Mouse (Mus musculus): ENCODE data around the gene Ptms.

Ptms gene

DNA sequence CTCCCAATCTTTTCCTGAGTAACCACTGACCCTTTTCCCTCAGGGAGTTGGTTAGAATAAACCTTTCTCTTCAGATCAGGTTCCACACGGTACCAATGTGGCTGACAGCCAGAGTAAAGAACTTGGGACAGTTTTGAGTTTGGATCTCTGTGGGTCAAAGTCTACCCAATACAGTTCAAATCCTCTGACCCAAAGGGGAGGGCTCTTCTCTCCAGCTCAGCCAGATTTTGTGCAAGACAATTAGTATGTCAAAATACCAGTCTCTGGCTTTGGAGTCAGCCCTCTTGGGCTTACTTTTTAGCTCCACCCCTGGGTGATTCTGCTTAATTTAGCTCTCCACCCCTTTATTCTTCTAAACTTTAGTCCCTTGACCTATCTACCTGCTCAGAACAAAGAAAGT lies 10.3 kb upstream of the Ptms start:
- DNase-seq (ENCODE audit: low spot score in 2 of 2), result no peak

GRCm38 (mm10) chr6:124925941-124926340 lies 6.0 kb upstream of the Ptms start:
- no peak for DNase-seq (ENCODE audit: low spot score in 2 of 2)

DNA sequence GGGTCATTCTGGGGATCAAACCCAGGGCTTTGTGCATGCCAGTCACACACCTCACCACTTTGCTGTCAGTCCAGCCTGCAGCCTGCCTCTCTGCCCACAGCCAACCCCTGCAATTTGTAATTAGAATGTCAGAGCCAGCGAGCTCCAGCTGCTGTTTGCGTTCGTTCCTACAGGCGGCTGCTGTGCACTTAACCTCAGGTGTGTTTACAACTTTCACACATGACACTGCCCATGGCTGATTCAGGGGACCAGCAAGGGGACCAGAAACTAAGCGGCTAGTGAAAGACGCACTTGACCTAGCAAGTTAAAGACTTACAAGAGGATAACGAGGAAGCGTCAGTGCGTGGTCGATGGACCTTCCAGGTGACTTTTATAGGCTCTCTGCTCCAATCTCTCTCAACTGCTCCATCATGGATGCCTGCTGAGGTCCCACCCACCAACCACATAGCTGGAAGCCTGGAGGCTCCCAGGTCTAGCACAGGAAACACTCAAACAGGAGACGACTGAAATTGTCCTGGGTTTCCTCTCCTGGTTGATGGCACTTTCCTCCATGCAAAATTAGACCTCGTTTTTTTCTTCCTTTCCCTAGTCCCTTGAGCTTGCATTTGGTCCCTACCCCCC lies 5.4 kb upstream of the Ptms start:
- DNase-seq (ENCODE audit: low spot score in 2 of 2), result no peak

DNA sequence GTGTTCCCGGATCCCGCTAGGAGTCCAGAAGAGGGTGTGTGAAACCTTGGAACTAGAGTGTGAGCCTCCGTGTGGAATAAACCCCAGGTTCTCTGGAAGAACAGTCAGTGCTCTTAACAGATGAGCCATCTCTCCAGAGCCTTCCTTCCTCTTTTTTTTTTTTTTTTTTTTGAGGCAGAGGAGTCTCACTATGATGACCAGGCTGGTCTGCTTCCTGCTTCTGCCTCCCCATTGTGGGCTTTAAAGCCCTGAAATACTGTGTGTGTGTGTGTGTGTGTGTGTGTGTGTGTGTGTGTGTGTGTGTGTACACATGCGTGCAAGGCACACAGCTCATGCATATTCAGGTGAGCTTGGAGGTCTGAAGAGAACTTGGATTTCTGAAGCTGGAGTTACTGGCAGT lies 1.6 kb upstream of the Ptms start:
- DNase-seq (ENCODE audit: low spot score in 2 of 2), result no peak

GRCm38 (mm10) chr6:124920318-124921085 lies 599 bp upstream of the Ptms start:
- no peak for DNase-seq (ENCODE audit: low spot score in 2 of 2)

- no peak for DNase-seq (ENCODE audit: low spot score in 2 of 2)
These were observed 844 bp downstream of the Ptms start for GRCm38 (mm10) chr6:124918890-124919627.

DNA sequence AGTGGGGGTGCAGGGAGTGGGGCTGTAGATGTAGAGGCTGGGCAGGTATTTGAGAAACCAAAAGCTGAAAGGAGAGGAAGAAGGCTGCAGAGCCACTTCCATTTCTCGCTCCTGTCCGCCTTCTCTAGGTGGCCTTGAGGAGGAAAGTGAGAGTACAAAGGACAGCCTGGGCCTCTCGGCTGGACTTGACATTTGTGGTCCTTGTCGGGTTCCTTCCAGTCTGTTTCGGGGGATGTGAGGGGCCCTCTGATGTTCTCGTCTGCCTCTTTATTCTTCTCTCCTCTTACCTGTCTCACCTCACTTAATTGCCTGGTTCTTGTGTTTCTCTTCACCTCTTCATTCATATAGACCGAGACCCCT lies 1.6 kb downstream of the Ptms start:
- DNase-seq (ENCODE audit: low spot score in 2 of 2), result no peak

DNA sequence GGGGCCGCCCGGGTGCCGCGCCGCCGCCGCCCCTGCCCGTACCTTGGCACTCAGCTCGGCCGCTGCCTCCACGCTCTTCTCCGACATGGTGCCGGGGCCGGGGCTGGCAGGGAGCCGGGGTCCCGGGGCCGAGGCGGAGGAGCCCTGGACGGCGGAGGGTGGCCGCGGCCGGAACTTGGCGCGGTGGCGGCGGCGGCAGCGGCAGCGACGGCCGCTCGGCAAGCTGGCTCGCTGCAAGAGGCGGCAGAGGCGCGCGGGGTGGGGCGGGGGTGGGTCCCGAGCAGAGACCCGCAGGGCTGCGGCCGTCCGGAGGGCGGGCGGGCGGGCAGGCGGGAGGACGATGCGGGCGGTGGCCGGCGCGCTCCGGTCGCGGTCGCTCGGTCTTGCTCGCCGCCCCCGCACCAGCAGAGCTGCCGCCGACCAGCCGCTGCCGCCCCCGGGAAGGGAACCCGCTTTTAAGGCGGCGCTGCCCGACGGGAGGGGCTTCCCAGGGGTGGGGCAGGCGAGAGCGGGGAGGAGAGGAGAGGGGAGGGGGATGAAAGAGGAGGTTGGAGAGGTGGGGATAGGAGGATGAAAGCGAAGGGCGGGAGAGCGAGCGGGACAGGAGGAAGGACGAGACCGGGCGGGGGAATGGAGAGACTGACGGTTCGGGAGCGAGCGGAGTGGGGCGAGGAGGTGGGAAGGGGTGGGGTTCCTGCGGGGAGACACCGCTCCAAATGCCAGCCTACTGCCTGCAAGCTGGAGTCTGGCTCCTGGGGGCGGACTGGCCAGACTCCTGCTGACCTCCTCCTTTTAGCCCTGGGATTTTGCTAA lies 2.2 kb downstream of the Ptms start:
- peak; percentile 90 to 94 for DNase-seq (ENCODE audit: low spot score in 2 of 2)

DNA sequence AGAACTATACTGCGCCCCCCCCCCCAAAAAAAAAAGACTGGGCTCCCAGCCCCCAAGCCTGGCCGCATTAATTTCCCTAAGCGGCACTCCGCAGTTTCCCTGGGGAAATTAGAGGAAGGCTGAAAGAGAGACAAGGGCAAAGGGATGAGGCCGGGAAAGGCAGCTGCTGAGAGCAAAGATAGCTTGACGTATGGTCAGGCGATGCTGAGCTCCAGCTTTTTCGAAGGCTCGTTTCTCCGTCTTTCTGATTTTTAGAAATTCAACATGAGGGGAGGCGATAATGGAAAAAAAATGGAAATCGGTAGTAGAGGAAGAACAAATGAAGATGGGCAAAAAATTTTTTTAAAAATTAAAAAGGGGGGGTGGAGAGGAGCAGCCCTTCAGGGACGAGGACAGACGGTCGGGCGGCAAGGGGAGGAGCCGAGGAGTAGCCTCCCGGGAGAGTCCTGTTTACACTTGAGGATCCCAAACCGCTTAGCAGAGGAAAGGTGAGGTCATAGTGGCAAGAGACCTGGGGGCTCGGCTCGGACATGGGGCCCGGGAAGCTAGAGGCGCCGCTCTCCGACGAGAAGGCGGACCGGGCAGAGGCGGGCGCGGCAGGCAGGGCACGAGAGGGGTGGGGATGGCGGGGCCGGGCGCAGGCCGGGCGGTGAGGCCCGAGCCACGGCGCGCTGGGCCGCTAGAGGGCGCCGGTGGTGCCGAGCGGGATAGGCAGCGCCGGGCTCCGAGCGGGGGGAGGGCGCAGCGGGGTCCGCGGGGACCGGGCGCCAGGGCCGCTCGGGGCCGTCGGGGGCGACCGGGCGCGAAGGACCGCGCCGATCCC lies 3.0 kb downstream of the Ptms start:
- peak; percentile 74 to 80 for DNase-seq (ENCODE audit: low spot score in 2 of 2)

DNA sequence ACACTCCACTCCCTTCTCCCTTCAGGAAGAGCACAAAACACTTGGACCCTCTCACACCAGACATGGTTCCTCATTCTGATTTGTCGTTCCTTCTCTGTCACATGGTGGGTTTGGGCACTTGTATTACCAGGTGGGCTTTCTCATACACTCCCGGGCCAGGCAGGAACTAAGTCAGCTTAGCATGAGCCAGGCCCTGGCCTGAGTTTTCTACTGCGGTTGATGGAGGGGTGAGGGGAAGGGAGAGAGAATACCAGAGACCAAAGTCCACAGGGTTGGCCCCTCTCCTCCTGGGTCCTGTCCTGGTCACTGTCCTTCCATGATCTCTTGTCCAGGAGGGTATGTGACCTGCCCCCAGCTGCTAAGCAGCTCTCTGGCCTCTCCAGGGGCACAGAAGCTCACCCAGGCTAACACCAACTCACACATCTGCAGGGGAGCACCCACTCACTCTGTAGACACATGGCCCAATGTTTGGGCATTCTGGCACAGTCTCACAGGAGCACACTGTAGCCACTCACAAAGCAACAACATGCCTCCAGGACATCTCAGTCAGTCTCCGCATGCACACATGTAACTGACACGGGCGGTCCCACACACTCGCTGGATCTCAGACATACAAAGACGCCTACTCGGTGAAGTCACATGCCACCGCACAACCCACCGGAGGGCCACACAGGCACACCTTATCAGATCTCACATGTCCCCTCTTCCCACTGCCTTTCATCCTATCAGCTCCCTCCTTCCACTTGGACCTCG lies 3.8 kb downstream of the Ptms start:
- DNase-seq (ENCODE audit: low spot score in 2 of 2), result peak; percentile 83 to 84

GRCm38 (mm10) chr6:124915160-124915941 lies 4.6 kb downstream of the Ptms start:
- no peak for DNase-seq (ENCODE audit: low spot score in 2 of 2)

DNA sequence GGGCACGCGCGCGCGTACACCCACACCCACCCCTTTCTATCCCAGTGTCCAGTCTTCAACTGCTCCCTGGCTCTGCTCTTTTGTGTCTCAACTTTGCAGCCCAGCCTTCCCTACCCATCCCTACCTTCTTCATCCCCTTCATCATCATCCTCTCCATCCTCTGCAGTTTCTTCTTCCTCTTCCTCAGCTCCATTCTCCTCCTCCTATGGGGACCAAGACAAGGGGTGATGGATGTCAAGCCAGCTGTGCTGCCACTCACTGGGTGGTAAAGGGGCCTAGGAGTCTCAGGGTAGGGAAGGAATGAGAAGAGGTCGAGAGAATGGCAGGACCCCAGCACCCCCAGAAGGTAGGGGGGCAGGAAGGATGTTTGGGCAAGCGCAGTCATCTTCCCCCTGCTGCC lies 5.4 kb downstream of the Ptms start:
- DNase-seq (ENCODE audit: low spot score in 2 of 2), result no peak

- DNase-seq (ENCODE audit: low spot score in 2 of 2), result no peak
These were observed 6.1 kb downstream of the Ptms start for GRCm38 (mm10) chr6:124913721-124914285.

- no peak for DNase-seq (ENCODE audit: low spot score in 2 of 2)
These were observed 6.7 kb downstream of the Ptms start for GRCm38 (mm10) chr6:124913214-124913613.

DNA sequence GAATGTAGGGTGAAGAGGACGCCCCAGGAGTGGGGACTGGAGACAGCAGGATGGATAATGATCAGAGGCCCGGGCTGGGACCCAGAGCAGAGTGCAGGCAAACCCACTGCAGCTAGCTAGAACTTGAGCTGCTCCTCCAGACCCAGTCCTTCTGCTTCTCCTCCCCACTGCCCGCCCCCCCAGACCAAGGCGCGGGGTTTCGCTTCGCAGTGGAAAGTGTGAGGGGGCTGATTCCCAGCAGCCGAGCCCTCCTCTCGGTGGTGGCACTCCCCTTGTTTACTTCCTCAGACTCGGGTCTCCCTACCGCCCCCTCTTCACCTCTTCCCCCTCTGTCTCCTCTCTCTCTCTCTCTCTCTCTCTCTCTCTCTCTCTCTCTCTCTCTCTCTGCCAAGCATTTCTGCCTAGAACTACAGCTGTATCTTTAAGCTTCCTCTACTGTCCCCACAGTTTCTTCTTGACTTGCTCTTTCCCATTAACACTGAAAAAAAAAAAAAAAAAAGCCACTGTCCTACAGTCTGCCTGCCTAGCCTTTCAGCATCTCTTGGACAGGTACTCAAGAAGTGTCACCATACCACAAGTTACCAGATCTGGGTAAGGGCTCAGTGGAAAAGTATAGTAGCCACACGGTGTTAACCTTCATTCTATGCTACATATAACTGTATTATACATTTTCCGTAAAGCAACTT lies 8.2 kb downstream of the Ptms start, which contains the start of gene Lag3:
Gene Lag3 (minus strand): TSS at position 173 of the 686 bp plus-strand sequence.
- no peak for DNase-seq (ENCODE audit: low spot score in 2 of 2)

- DNase-seq (ENCODE audit: low spot score in 2 of 2), result no peak
These were observed 9.9 kb downstream of the Ptms start for GRCm38 (mm10) chr6:124910032-124910431.

DNA sequence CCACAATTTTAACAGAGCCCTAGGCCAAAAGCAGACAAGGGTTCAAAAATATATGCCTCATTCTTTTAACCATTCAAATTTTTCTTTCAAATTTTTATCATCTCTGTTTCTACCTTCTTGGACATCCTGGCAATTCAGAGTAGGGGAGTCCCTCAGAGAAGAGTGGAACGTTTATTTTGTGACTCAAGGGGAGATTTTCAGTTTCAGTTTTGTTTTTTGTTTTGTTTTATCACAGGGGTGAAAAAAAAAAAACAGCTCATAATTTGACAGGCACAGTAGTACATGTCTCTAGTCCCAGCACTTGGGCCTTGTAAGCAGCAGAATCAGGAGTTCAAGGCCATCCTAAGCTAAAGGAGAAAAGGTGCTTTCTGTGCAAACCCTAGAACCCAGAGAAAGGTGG lies 12.1 kb downstream of the Ptms start:
- DNase-seq (ENCODE audit: low spot score in 2 of 2), result no peak

- no peak for DNase-seq (ENCODE audit: low spot score in 2 of 2)
These were observed 14.7 kb downstream of the Ptms start for GRCm38 (mm10) chr6:124904991-124905860.
